ENCODE assay signal across 15 mouse cellular contexts in genomic region chr19:10701013-10701726, GRCm38 (mm10). TPM values are rescaled to one million over a fixed set of nuclear protein-coding genes. Genes with fewer than 3 reads are reported as not detected.
DNase-seq lines count a peak whose midpoint lies in the region; ATAC-seq and TF ChIP-seq lines count a peak whose summit lies in the region.
"Had no signal": no experiment of that assay in that cellular context is flagged by ENCODE, and none has a peak within 500 bp of the region (broad histone marks: within the 10 kb centered on the region; RNA-seq: fewer than 3 reads in every experiment).

No protein-coding gene starts in this region.

- no peak overlapping the region for H3K4me2 ChIP-seq in forebrain, postnatal 0 days (ENCODE audit: low read depth)
- no peak overlapping the region for H3K4me2 ChIP-seq in forebrain, embryonic 11.5 days (ENCODE audit: low read depth, low read length, severe bottlenecking)
- no peak overlapping the region for H3K4me2 ChIP-seq in midbrain, embryonic 16.5 days (ENCODE audit: low read length)
- H3K4me2 ChIP-seq in stomach, embryonic 16.5 days (ENCODE audit: low read depth, low read length) = no peak overlapping the region
- no peak overlapping the region for H3K4me2 ChIP-seq in hindbrain, embryonic 13.5 days
- H3K4me2 ChIP-seq: limb, embryonic 13.5 days had no signal

- intact Hi-C loops in gastrocnemius, adult 2 months (cut with DNase I) = no loop called here

- H3K9ac ChIP-seq in forebrain, postnatal 0 days = no peak overlapping the region
- no peak overlapping the region for H3K9ac ChIP-seq in forebrain, embryonic 11.5 days (ENCODE audit: low read length)
- no peak overlapping the region for H3K9ac ChIP-seq in midbrain, embryonic 16.5 days (ENCODE audit: low read depth, low read length)
- H3K9ac ChIP-seq in stomach, embryonic 16.5 days (ENCODE audit: low read length) = peak overlapping the region; percentile 27; the same call in 1 of the 2 replicates
- H3K9ac ChIP-seq in hindbrain, embryonic 13.5 days = no peak overlapping the region
- H3K9ac ChIP-seq: limb, embryonic 13.5 days had no signal

- 0 out of 2 replicates have a peak, but pooled peaks cover 7% of the 10 kb centered on the region for H3K4me1 ChIP-seq in forebrain, postnatal 0 days (ENCODE audit: insufficient read depth)
- peaks cover 7% of the 10 kb centered on the region for H3K4me1 ChIP-seq in forebrain, embryonic 11.5 days (replicated peaks; ENCODE audit: control insufficient read depth, insufficient read depth, low read length)
- H3K4me1 ChIP-seq in midbrain, embryonic 10.5 days = peaks cover 67% of the 10 kb centered on the region
- H3K4me1 ChIP-seq in midbrain, embryonic 16.5 days (ENCODE audit: control insufficient read depth, insufficient read depth, low read length) = peaks cover 48% of the 10 kb centered on the region
- peaks cover 68% of the 10 kb centered on the region for H3K4me1 ChIP-seq in stomach, embryonic 16.5 days (ENCODE audit: control insufficient read depth, insufficient read depth, low read length)
- peaks cover 63% of the 10 kb centered on the region for H3K4me1 ChIP-seq in hindbrain, embryonic 13.5 days (replicated peaks)

- no peaks in the 10 kb centered on the region for H3K27me3 ChIP-seq in forebrain, postnatal 0 days (ENCODE audit: insufficient read depth, low read length)
- H3K27me3 ChIP-seq in forebrain, embryonic 11.5 days (ENCODE audit: control insufficient read depth, insufficient read depth, low read length) = no peaks in the 10 kb centered on the region
- H3K27me3 ChIP-seq in midbrain, embryonic 10.5 days (ENCODE audit: low read depth, poor library complexity, severe bottlenecking) = 0 out of 2 replicates have a peak, but pooled peaks cover 12% of the 10 kb centered on the region
- no peaks in the 10 kb centered on the region for H3K27me3 ChIP-seq in midbrain, embryonic 16.5 days (ENCODE audit: control insufficient read depth, insufficient read depth, low read depth, low read length)
- H3K27me3 ChIP-seq in stomach, embryonic 16.5 days (ENCODE audit: control insufficient read depth, insufficient read depth, low read length) = no peaks in the 10 kb centered on the region
- H3K27me3 ChIP-seq in hindbrain, embryonic 13.5 days = no peaks in the 10 kb centered on the region
- H3K27me3 ChIP-seq: limb, embryonic 13.5 days had no signal

- 51% methylated on average over 6 of the region's 6 CpGs for WGBS in forebrain, postnatal 0 days
- 60% methylated on average over 6 of the region's 6 CpGs for WGBS in forebrain, embryonic 11.5 days
- WGBS in midbrain, embryonic 10.5 days = 42% methylated on average over 6 of the region's 6 CpGs
- WGBS in midbrain, embryonic 16.5 days = 31% methylated on average over 6 of the region's 6 CpGs
- 75% methylated on average over 6 of the region's 6 CpGs for WGBS in stomach, embryonic 16.5 days
- WGBS in hindbrain, embryonic 13.5 days = 55% methylated on average over 6 of the region's 6 CpGs

- peak; percentile 30; the same call in 1 of the 2 replicates for ATAC-seq in forebrain, postnatal 0 days
- no peak for ATAC-seq in forebrain, embryonic 11.5 days (replicated peaks; ENCODE audit: low FRiP score)
- ATAC-seq in midbrain, embryonic 16.5 days = no peak
- ATAC-seq in stomach, embryonic 16.5 days (ENCODE audit: insufficient read depth, low FRiP score) = no peak
- no peak for ATAC-seq in hindbrain, embryonic 13.5 days (ENCODE audit: low FRiP score)
- ATAC-seq: activated CD4-positive, CD25-positive, alpha-beta regulatory T cell, adult 4 months had no signal

- no peak for TF ChIP-seq CTCF in forebrain, postnatal 0 days (IDR thresholded peaks at IDR 0.05; ENCODE audit: low read depth)
- no peak for TF ChIP-seq CTCF in gastrocnemius, adult 2 months (IDR thresholded peaks at IDR 0.05)

- DNase-seq in forebrain, postnatal 0 days = no peak
- DNase-seq in forebrain, embryonic 11.5 days (ENCODE audit: low spot score) = no peak
- peak; percentile 57 for DNase-seq in midbrain, embryonic 10.5 days (ENCODE audit: low spot score)
- peak; percentile 76 for DNase-seq in gastrocnemius, adult 2 months
- no peak for DNase-seq in right cerebral cortex, postnatal 25 days
- DNase-seq: midbrain, embryonic 14.5 days; right cerebral cortex, postnatal 14 days; thymus, adult 18-20 months had no signal

- H3K27ac ChIP-seq in forebrain, postnatal 0 days (ENCODE audit: low read depth, low read length) = no peak overlapping the region
- H3K27ac ChIP-seq in forebrain, embryonic 11.5 days (ENCODE audit: low read depth, low read length) = no peak overlapping the region
- peak overlapping the region; percentile 59 for H3K27ac ChIP-seq in midbrain, embryonic 10.5 days (replicated peaks)
- H3K27ac ChIP-seq in midbrain, embryonic 16.5 days (ENCODE audit: low read length) = no peak overlapping the region
- H3K27ac ChIP-seq in gastrocnemius, adult 2 months = peak overlapping the region; percentile 78
- peak overlapping the region; percentile 94 for H3K27ac ChIP-seq in stomach, embryonic 16.5 days (ENCODE audit: low read length)
- H3K27ac ChIP-seq in hindbrain, embryonic 13.5 days = no peak overlapping the region
- H3K27ac ChIP-seq: limb, embryonic 13.5 days had no signal

- H3K9me3 ChIP-seq in forebrain, postnatal 0 days (ENCODE audit: low read length) = no peaks in the 10 kb centered on the region
- H3K9me3 ChIP-seq in forebrain, embryonic 11.5 days (ENCODE audit: control insufficient read depth, low read length) = no peaks in the 10 kb centered on the region
- H3K9me3 ChIP-seq in midbrain, embryonic 10.5 days (replicated peaks) = no peaks in the 10 kb centered on the region
- no peaks in the 10 kb centered on the region for H3K9me3 ChIP-seq in midbrain, embryonic 16.5 days (replicated peaks; ENCODE audit: control insufficient read depth, low read length, poor library complexity, severe bottlenecking)
- no peaks in the 10 kb centered on the region for H3K9me3 ChIP-seq in stomach, embryonic 16.5 days (replicated peaks; ENCODE audit: control insufficient read depth, low read length)
- H3K9me3 ChIP-seq in hindbrain, embryonic 13.5 days = no peaks in the 10 kb centered on the region
- H3K9me3 ChIP-seq: limb, embryonic 13.5 days had no signal

- H3K36me3 ChIP-seq in forebrain, postnatal 0 days (ENCODE audit: insufficient read depth) = no peaks in the 10 kb centered on the region
- no peaks in the 10 kb centered on the region for H3K36me3 ChIP-seq in forebrain, embryonic 11.5 days (ENCODE audit: control insufficient read depth, insufficient read depth, low read length)
- H3K36me3 ChIP-seq in midbrain, embryonic 10.5 days = peaks cover 2% of the 10 kb centered on the region; the same call in 1 of the 2 replicates
- no peaks in the 10 kb centered on the region for H3K36me3 ChIP-seq in midbrain, embryonic 16.5 days (ENCODE audit: control insufficient read depth, insufficient read depth, low read length)
- no peaks in the 10 kb centered on the region for H3K36me3 ChIP-seq in stomach, embryonic 16.5 days (ENCODE audit: control insufficient read depth, insufficient read depth, low read length)
- no peaks in the 10 kb centered on the region for H3K36me3 ChIP-seq in hindbrain, embryonic 13.5 days
- H3K36me3 ChIP-seq: limb, embryonic 13.5 days had no signal

- no peak overlapping the region for H3K4me3 ChIP-seq in forebrain, postnatal 0 days (ENCODE audit: low read depth, low read length)
- H3K4me3 ChIP-seq in forebrain, embryonic 11.5 days (ENCODE audit: low read depth, low read length) = no peak overlapping the region
- 0 out of 2 replicates have a peak overlapping the region, but pooled peaks have one; percentile 2 for H3K4me3 ChIP-seq in midbrain, embryonic 10.5 days
- H3K4me3 ChIP-seq in midbrain, embryonic 16.5 days (ENCODE audit: low read depth, low read length) = no peak overlapping the region
- peak overlapping the region; percentile 27 for H3K4me3 ChIP-seq in gastrocnemius, adult 2 months
- no peak overlapping the region for H3K4me3 ChIP-seq in stomach, embryonic 16.5 days (replicated peaks; ENCODE audit: low read length)
- H3K4me3 ChIP-seq in hindbrain, embryonic 13.5 days = no peak overlapping the region
- H3K4me3 ChIP-seq: limb, embryonic 13.5 days had no signal

RNA-seq across cellular contexts. Expression of gene Vps37c, which starts 12.6 kb away (rescaled TPM):
- total RNA-seq in forebrain, postnatal 0 days (2014; rRNA removed) = 27.9 and 29.0 TPM in 2 replicates
- 34.5 TPM in 2 replicates for polyA plus RNA-seq in forebrain, postnatal 0 days (2015; fragmentation: Nextera tagmentation; extraction: Ambion mirVana)
- 32.1 and 33.4 TPM in 2 replicates for polyA plus RNA-seq in forebrain, embryonic 11.5 days (2014; fragmentation: Nextera tagmentation; extraction: Ambion mirVana)
- 33.8 and 36.0 TPM in 2 replicates for polyA plus RNA-seq in midbrain, embryonic 10.5 days (2016; fragmentation: Nextera tagmentation; extraction: Ambion mirVana)
- polyA plus RNA-seq in midbrain, embryonic 16.5 days (2015; fragmentation: Nextera tagmentation; extraction: Ambion mirVana) = 28.6 and 31.2 TPM in 2 replicates
- 10 to 100 TPM; 20.7 to 26.3 TPM for total RNA-seq in gastrocnemius, adult 2 months (2021)
- polyA plus RNA-seq in stomach, embryonic 16.5 days (2015; fragmentation: Nextera tagmentation; extraction: Ambion mirVana) = 48.7 and 60.3 TPM in 2 replicates
- polyA plus RNA-seq in hindbrain, embryonic 13.5 days (2015; fragmentation: Nextera tagmentation; extraction: Ambion mirVana) = 33.8 and 34.7 TPM in 2 replicates

RNA-seq across cellular contexts. Expression of gene Pga5, which starts 23.3 kb away (rescaled TPM):
- not detected in 2 replicates for total RNA-seq in forebrain, postnatal 0 days (2014; rRNA removed)
- not detected in 2 replicates for polyA plus RNA-seq in forebrain, postnatal 0 days (2015; fragmentation: Nextera tagmentation; extraction: Ambion mirVana)
- polyA plus RNA-seq in forebrain, embryonic 11.5 days (2014; fragmentation: Nextera tagmentation; extraction: Ambion mirVana) = not detected in 2 replicates
- polyA plus RNA-seq in midbrain, embryonic 10.5 days (2016; fragmentation: Nextera tagmentation; extraction: Ambion mirVana) = not detected in 2 replicates
- polyA plus RNA-seq in midbrain, embryonic 16.5 days (2015; fragmentation: Nextera tagmentation; extraction: Ambion mirVana) = not detected in 2 replicates
- not detected for total RNA-seq in gastrocnemius, adult 2 months (2021)
- polyA plus RNA-seq in stomach, embryonic 16.5 days (2015; fragmentation: Nextera tagmentation; extraction: Ambion mirVana) = 139 and 218 TPM in 2 replicates
- polyA plus RNA-seq in hindbrain, embryonic 13.5 days (2015; fragmentation: Nextera tagmentation; extraction: Ambion mirVana) = not detected in 2 replicates
- total RNA-seq: common myeloid progenitor, adult 5-6 weeks; hematopoietic stem cell, adult 5-6 weeks had no signal
- polyA plus RNA-seq: activated CD4-positive, CD25-positive, alpha-beta regulatory T cell, adult 4 months; midbrain, embryonic 14.5 days had no signal

RNA-seq across cellular contexts. Expression of gene Cd5, which starts 37.6 kb away (rescaled TPM):
- total RNA-seq in forebrain, postnatal 0 days (2014; rRNA removed) = 0.10 TPM in 1 of 2 replicates, not detected in the other
- 0.24 and 0.52 TPM in 2 replicates for polyA plus RNA-seq in forebrain, postnatal 0 days (2015; fragmentation: Nextera tagmentation; extraction: Ambion mirVana)
- polyA plus RNA-seq in forebrain, embryonic 11.5 days (2014; fragmentation: Nextera tagmentation; extraction: Ambion mirVana) = 0.05 TPM in 1 of 2 replicates, not detected in the other
- polyA plus RNA-seq in midbrain, embryonic 10.5 days (2016; fragmentation: Nextera tagmentation; extraction: Ambion mirVana) = not detected in 2 replicates
- 0.48 and 0.78 TPM in 2 replicates for polyA plus RNA-seq in midbrain, embryonic 16.5 days (2015; fragmentation: Nextera tagmentation; extraction: Ambion mirVana)
- not detected for total RNA-seq in gastrocnemius, adult 2 months (2021)
- polyA plus RNA-seq in stomach, embryonic 16.5 days (2015; fragmentation: Nextera tagmentation; extraction: Ambion mirVana) = 3.3 and 3.8 TPM in 2 replicates
- polyA plus RNA-seq in hindbrain, embryonic 13.5 days (2015; fragmentation: Nextera tagmentation; extraction: Ambion mirVana) = 0.21 and 0.35 TPM in 2 replicates
- total RNA-seq: common myeloid progenitor, adult 5-6 weeks had no signal

Comparison
In these comparisons a context has a peak if more than half of its experiments do, and no peak if none do; other contexts are left out.
1. H3K27ac ChIP-seq: peak in midbrain, embryonic 10.5 days (single experiment), gastrocnemius, adult 2 months (single experiment) and stomach, embryonic 16.5 days (single experiment); none in forebrain, postnatal 0 days (single experiment), forebrain, embryonic 11.5 days (single experiment), midbrain, embryonic 16.5 days (single experiment) and hindbrain, embryonic 13.5 days (single experiment).
2. H3K4me3 ChIP-seq: peak in midbrain, embryonic 10.5 days (single experiment) and gastrocnemius, adult 2 months (single experiment); none in forebrain, postnatal 0 days (single experiment), forebrain, embryonic 11.5 days (single experiment), midbrain, embryonic 16.5 days (single experiment), stomach, embryonic 16.5 days (single experiment) and hindbrain, embryonic 13.5 days (single experiment).
3. DNase-seq: peak in midbrain, embryonic 10.5 days (single experiment) and gastrocnemius, adult 2 months (single experiment); none in forebrain, postnatal 0 days (single experiment), forebrain, embryonic 11.5 days (single experiment) and right cerebral cortex, postnatal 25 days (single experiment).
4. RNA of gene Pga5, which starts 23.3 kb away (polyA plus RNA-seq): 139 to 218 TPM in stomach, embryonic 16.5 days; not detected in hindbrain, embryonic 13.5 days, not detected in forebrain, embryonic 11.5 days, not detected in forebrain, postnatal 0 days, not detected in midbrain, embryonic 10.5 days and not detected in midbrain, embryonic 16.5 days; every median in the first group is over 100 times any median in the second.